Mouse (Mus musculus) midbrain, embryonic 12.5 days (tissue): ENCODE data around the gene Meis2. TPM values are rescaled to one million over a fixed set of nuclear protein-coding genes. Genes with fewer than 3 reads are reported as not detected.

Experiments used
- ATAC-seq: fragments of 200-750 bp; cut with Nextera tagmentation; 2 replicates; pipeline ENCODE4 v1.8.0; 2017; ENCODE audit warnings: low read depth, moderate TSS enrichment, moderate library complexity; ENCODE audit not compliant: low FRiP score
- H3K27ac ChIP-seq: fragments of 300-500 bp; sonication (generic); replicated peaks from 2 replicates; pipeline ENCODE4 v1.5.1; 2016; ENCODE audit warnings: mild to moderate bottlenecking
- H3K27me3 ChIP-seq: fragments of 300-500 bp; sonication (generic); 2 replicates; pipeline ENCODE4 v1.6.1; 2016; ENCODE audit warnings: mild to moderate bottlenecking
- H3K36me3 ChIP-seq: fragments of 300-500 bp; sonication (generic); 2 replicates; pipeline ENCODE4 v1.6.1; 2016
- H3K4me1 ChIP-seq: fragments of 300-500 bp; sonication (generic); 2 replicates; pipeline ENCODE4 v1.6.1; 2016
- H3K4me2 ChIP-seq: fragments of 300-500 bp; sonication (generic); replicated peaks from 2 replicates; pipeline ENCODE4 v1.6.1; 2016; ENCODE audit warnings: mild to moderate bottlenecking, moderate library complexity
- H3K4me3 ChIP-seq: fragments of 300-500 bp; sonication (generic); 2 replicates; pipeline ENCODE4 v1.5.1; 2016; ENCODE audit warnings: mild to moderate bottlenecking
- H3K9ac ChIP-seq: fragments of 300-500 bp; sonication (generic); replicated peaks from 2 replicates; pipeline ENCODE4 v1.6.1; 2016; ENCODE audit warnings: mild to moderate bottlenecking, moderate library complexity
- H3K9me3 ChIP-seq: fragments of 300-500 bp; sonication (generic); 2 replicates; pipeline ENCODE4 v1.6.1; 2016; ENCODE audit warnings: mild to moderate bottlenecking
- WGBS: fragments of 180-500 bp; shearing (Covaris S2); methylation state at CpG from one replicate; pipeline ENCODE4 v1.1.7; 2016; 5-methylcytosine and 5-hydroxymethylcytosine counted together
- polyA plus RNA-seq: library from polyadenylated mRNA; unstranded; fragments of >200 nt; fragmentation: Nextera tagmentation; extraction: Ambion mirVana; gene quantifications from 2 replicates; pipeline ENCODE4 v1.2.1, GENCODE M21; 2016

The Meis2 gene
- polyA plus RNA-seq, 1 experiment from 2014 or later: 92.1 TPM

GRCm38 (mm10) chr2:115813316-115813715 is 252.3 kb downstream of the Meis2 start:
- no peak overlapping the region for H3K27ac ChIP-seq
- no peak overlapping the region for H3K4me2 ChIP-seq
- H3K27me3 ChIP-seq: no peaks in the 10 kb centered on the region
- H3K9me3 ChIP-seq: no peaks in the 10 kb centered on the region
- H3K4me3 ChIP-seq: no peak overlapping the region
- peaks cover 5% of the 10 kb centered on the region; the same call in 1 of the 2 replicates for H3K4me1 ChIP-seq
- no peak overlapping the region for H3K9ac ChIP-seq
- ATAC-seq: no peak
- 73% methylated on average over 11 of the region's 11 CpGs for WGBS
- H3K36me3 ChIP-seq: no peaks in the 10 kb centered on the region
